Mouse (Mus musculus) CH12.LX (cell line): ENCODE measurements around the gene Htr6. TPM values are rescaled to one million over a fixed set of nuclear protein-coding genes. Genes with fewer than 3 reads are reported as not detected.

ENCODE experiments used
- DNase-seq: peaks from one replicate; pipeline ENCODE4 v3.0.0-alpha.2; 2013; ENCODE audit errors: extremely low read depth
- H3K27ac ChIP-seq: 2 replicates; pipeline ENCODE4 v1.5.1; 2012; ENCODE audit warnings: low read depth, mild to moderate bottlenecking, control low read depth, moderate library complexity; ENCODE audit not compliant: insufficient read depth
- H3K27me3 ChIP-seq: replicated peaks from 2 replicates; pipeline ENCODE3; 2012; ENCODE audit warnings: inconsistent platforms
- H3K36me3 ChIP-seq, 2 experiments: replicated peaks in 1 of 2; 2 replicates each; pipeline versions ENCODE3 to v1.6.1; 2012; ENCODE audit warnings: inconsistent platforms in 1 of 2, low read length in 1 of 2, mild to moderate bottlenecking in 1 of 2, mixed read lengths in 1 of 2, moderate library complexity in 1 of 2; ENCODE audit not compliant: control insufficient read depth in 1 of 2, insufficient read depth in 1 of 2
- H3K4me1 ChIP-seq, 2 experiments: 2 replicates each; pipeline ENCODE4 v1.6.1; 2012; ENCODE audit warnings: inconsistent platforms in 1 of 2, moderate library complexity in 1 of 2; ENCODE audit not compliant: insufficient read depth in 2 of 2, control insufficient read depth in 1 of 2
- H3K4me2 ChIP-seq: 2 replicates; pipeline ENCODE4 v1.6.1; 2012; ENCODE audit warnings: low read depth, mild to moderate bottlenecking, control low read depth; ENCODE audit not compliant: poor library complexity, insufficient read depth, severe bottlenecking
- H3K4me3 ChIP-seq, 3 experiments: fragments of 150-350 bp in 1 of 3; sonication (generic) in 1 of 3; replicated peaks in 1 of 3; 2 replicates each; pipeline versions ENCODE3 to v1.5.1; 2011 to 2012; ENCODE audit warnings: low read depth in 2 of 3, low read length in 2 of 3, mild to moderate bottlenecking in 2 of 3, moderate library complexity in 2 of 3, control low read depth in 1 of 3, improper control_type of control experiment in 1 of 3, inconsistent platforms in 1 of 3, mixed read lengths in 1 of 3; ENCODE audit not compliant: poor library complexity in 1 of 3
- H3K79me2 ChIP-seq: replicated peaks from 2 replicates; pipeline ENCODE4 v1.6.1; 2012; ENCODE audit warnings: mild to moderate bottlenecking, moderate library complexity; ENCODE audit not compliant: control insufficient read depth, poor library complexity, insufficient read depth, severe bottlenecking; ENCODE audit errors: extremely low read depth
- H3K9ac ChIP-seq: 2 replicates; pipeline ENCODE4 v1.6.1; 2012; ENCODE audit warnings: low read depth, mild to moderate bottlenecking, control low read depth, moderate library complexity; ENCODE audit not compliant: insufficient read depth
- H3K9me3 ChIP-seq: replicated peaks from 2 replicates; pipeline ENCODE3; 2012; ENCODE audit warnings: low read length, inconsistent platforms, mixed read lengths
- BHLHE40 ChIP-seq: IDR thresholded peaks from 2 replicates; pipeline ENCODE4 v1.6.1; 2011; ENCODE audit warnings: mild to moderate bottlenecking, low read depth, low read length, improper control_type of control experiment
- CHD1 ChIP-seq: IDR thresholded peaks from 2 replicates; pipeline ENCODE4 v1.6.1; 2012; ENCODE audit warnings: low read depth, low read length, improper control_type of control experiment, inconsistent platforms
- CHD2 ChIP-seq: IDR thresholded peaks from 2 replicates; pipeline ENCODE4 v1.6.1; 2011; ENCODE audit warnings: low read length, improper control_type of control experiment
- CTCF ChIP-seq, 2 experiments: IDR thresholded peaks in 1 of 2; conservative IDR thresholded peaks in 1 of 2; 2 replicates each; pipeline ENCODE4 v1.5.1; 2011 to 2012; ENCODE audit warnings: low read depth in 2 of 2, low read length in 2 of 2, improper control_type of control experiment in 1 of 2, inconsistent platforms in 1 of 2, mild to moderate bottlenecking in 1 of 2, moderate library complexity in 1 of 2
- E2F4 ChIP-seq: IDR thresholded peaks from 2 replicates; pipeline ENCODE4 v1.6.1; 2011; ENCODE audit warnings: low read depth, low read length, improper control_type of control experiment; ENCODE audit not compliant: insufficient replicate concordance
- ELF1 ChIP-seq: IDR thresholded peaks from 2 replicates; pipeline ENCODE4 v1.6.1; 2014; ENCODE audit warnings: low read depth, mild to moderate bottlenecking, inconsistent platforms, low read length, improper control_type of control experiment
- EP300 ChIP-seq: IDR thresholded peaks from 2 replicates; pipeline ENCODE4 v1.6.1; 2011; ENCODE audit warnings: low read length, improper control_type of control experiment
- ETS1 ChIP-seq: conservative IDR thresholded peaks from 2 replicates; pipeline ENCODE4 v1.6.1; 2012; ENCODE audit warnings: low read depth, mild to moderate bottlenecking, inconsistent platforms, low read length, improper control_type of control experiment, moderate library complexity
- GABPA ChIP-seq: IDR thresholded peaks from 2 replicates; pipeline ENCODE4 v1.6.1; 2012; ENCODE audit warnings: low read depth, low read length, improper control_type of control experiment, inconsistent platforms; ENCODE audit not compliant: insufficient replicate concordance
- IRF4 ChIP-seq: IDR thresholded peaks from 2 replicates; pipeline ENCODE4 v1.6.1; 2014; ENCODE audit warnings: low read depth, mild to moderate bottlenecking, inconsistent platforms, low read length, improper control_type of control experiment
- JUN ChIP-seq: IDR thresholded peaks from 2 replicates; pipeline ENCODE4 v1.6.1; 2011; ENCODE audit warnings: low read depth, mild to moderate bottlenecking, low read length, improper control_type of control experiment, moderate library complexity; ENCODE audit not compliant: insufficient read depth
- JUND ChIP-seq: conservative IDR thresholded peaks from 2 replicates; pipeline ENCODE4 v1.6.1; 2011; ENCODE audit warnings: low read depth, low read length, improper control_type of control experiment
- MAFK ChIP-seq: IDR thresholded peaks from 2 replicates; pipeline ENCODE4 v1.6.1; 2011; ENCODE audit warnings: low read length, improper control_type of control experiment; ENCODE audit not compliant: insufficient replicate concordance
- MAX ChIP-seq: IDR thresholded peaks from 2 replicates; pipeline ENCODE4 v1.6.1; 2011; ENCODE audit warnings: low read length, improper control_type of control experiment
- MAZ ChIP-seq: IDR thresholded peaks from 2 replicates; pipeline ENCODE4 v1.6.1; 2012; ENCODE audit warnings: low read depth, mild to moderate bottlenecking, inconsistent platforms, low read length, improper control_type of control experiment, moderate library complexity
- NELFE ChIP-seq: IDR thresholded peaks from 2 replicates; pipeline ENCODE4 v1.6.1; 2011; ENCODE audit warnings: low read depth, low read length, improper control_type of control experiment
- RAD21 ChIP-seq: IDR thresholded peaks from 2 replicates; pipeline ENCODE4 v1.6.1; 2011; ENCODE audit warnings: low read depth, mild to moderate bottlenecking, low read length, improper control_type of control experiment, moderate library complexity
- SIN3A ChIP-seq: IDR thresholded peaks from 2 replicates; pipeline ENCODE4 v1.6.1; 2012; ENCODE audit warnings: low read length, improper control_type of control experiment, inconsistent platforms
- SMC3 ChIP-seq: IDR thresholded peaks from 2 replicates; pipeline ENCODE4 v1.6.1; 2011; ENCODE audit warnings: low read depth, low read length, improper control_type of control experiment
- USF1 ChIP-seq: IDR thresholded peaks from 2 replicates; pipeline ENCODE4 v1.6.1; 2014; ENCODE audit warnings: low read depth, mild to moderate bottlenecking, inconsistent platforms, low read length, improper control_type of control experiment
- USF2 ChIP-seq: conservative IDR thresholded peaks from 2 replicates; pipeline ENCODE4 v1.6.1; 2011; ENCODE audit warnings: low read depth, low read length, improper control_type of control experiment
- ZC3H11A ChIP-seq: IDR thresholded peaks from 2 replicates; pipeline ENCODE4 v1.6.1; 2012; ENCODE audit warnings: low read depth, mild to moderate bottlenecking, inconsistent platforms, low read length, improper control_type of control experiment
- ZKSCAN1 ChIP-seq: IDR thresholded peaks from 2 replicates; pipeline ENCODE4 v1.6.1; 2012; ENCODE audit warnings: low read depth, inconsistent platforms, low read length, improper control_type of control experiment, borderline replicate concordance
- ZNF384 ChIP-seq: IDR thresholded peaks from 2 replicates; pipeline ENCODE4 v1.6.1; 2012; ENCODE audit warnings: low read depth, low read length, improper control_type of control experiment, inconsistent platforms
- dilution Hi-C: fragments of 300-500 bp; cut with MboI; formaldehyde crosslinking; loops from 2 replicates; pipeline ENCODE4 v1.14.3; 2020; ENCODE audit warnings: low sequenced_read_pairs; ENCODE audit not compliant: extremely low pct_unique_long_range_greater_than_20kb, extremely low pct_ligation_motif_present
- in situ Hi-C: fragments of 300-500 bp; cut with MboI; formaldehyde crosslinking; loops from 3 replicates; pipeline ENCODE4 v1.14.3; 2019; ENCODE audit warnings: low sequenced_read_pairs, low pct_ligation_motif_present, low pct_unique_long_range_greater_than_20kb, mixed read lengths
- polyA plus RNA-seq: library from polyadenylated mRNA; unstranded; fragments of >175 nt; gene quantifications from 2 replicates; pipeline ENCODE4 v1.2.1, GENCODE M21; 2012; ENCODE audit warnings: low read depth; ENCODE audit not compliant: insufficient read length
- total RNA-seq, 2 experiments: library from RNA; depleted of rRNA; stranded (reverse); fragments of 300-350 nt in 1 of 2; fragments of >200 nt in 1 of 2; gene quantifications; 2 replicates each; pipeline ENCODE4 v1.2.3; 2012 to 2014

The Htr6 gene
- total and polyA plus RNA-seq, 3 experiments = not detected

DNA sequence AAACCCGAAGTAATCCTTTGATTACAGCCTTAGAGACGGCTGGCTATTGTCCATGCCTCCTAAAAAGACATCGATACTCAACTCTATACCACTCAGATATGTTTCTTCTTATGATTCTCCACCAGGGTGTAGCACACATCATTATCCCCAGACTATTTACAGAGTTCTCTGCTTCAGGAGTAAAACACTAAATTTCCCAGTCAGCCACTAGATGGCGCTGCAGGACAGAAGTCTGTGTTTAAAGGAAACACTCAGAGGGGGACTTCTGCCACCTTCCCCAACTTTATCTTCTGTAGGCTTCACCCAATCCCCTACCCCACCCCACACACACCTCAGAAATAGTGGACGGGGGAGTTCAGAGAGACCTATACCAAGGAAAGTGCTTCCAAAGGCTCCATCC lies 10.7 kb upstream of the Htr6 start:
- Histone ChIP-seq H3K4me2 (no peak overlapping the region), H3K4me3 (no peak overlapping the region), H3K36me3 (peaks cover 0 to 6% of the 10 kb centered on the region in 2 experiments), H3K27ac (no peak overlapping the region), H3K27me3 (no peaks in the 10 kb centered on the region), H3K4me1 (peaks cover 5 to 22% of the 10 kb centered on the region in 2 experiments; a peak in 3 of 4 replicates), H3K9me3 (no peaks in the 10 kb centered on the region), H3K79me2 (no peaks in the 10 kb centered on the region), H3K9ac (no peak overlapping the region)
- TF ChIP-seq RAD21 (peak; percentile 99), CHD2 (no peak), CTCF (conservative IDR thresholded peaks at IDR 0.05 in 1 of 2, IDR thresholded peaks at IDR 0.05 in 1 of 2; ENCODE audit: low read depth in 2 of 2, low read length in 2 of 2) (peak; percentile 78 to 97), BHLHE40 (no peak), JUND (0 out of 2 replicates have a peak, but pooled peaks have one; percentile 15), ZNF384 (no peak), GABPA (no peak), IRF4 (no peak), USF1 (no peak), JUN (no peak), SIN3A (0 out of 2 replicates have a peak, but pooled peaks have one; percentile 40), ZC3H11A (peak; percentile 68), SMC3 (peak; percentile 84), MAZ (no peak), MAX (no peak), EP300 (no peak), CHD1 (no peak), NELFE (no peak)
- in situ Hi-C loops (loop anchor here (5.0 to 10.0 kb wide), 3 partner anchors 46 to 199 kb away; partner anchors contain the start of gene Minos1), dilution Hi-C loops (no loop called here)
- peak; percentile 90 for DNase-seq

DNA sequence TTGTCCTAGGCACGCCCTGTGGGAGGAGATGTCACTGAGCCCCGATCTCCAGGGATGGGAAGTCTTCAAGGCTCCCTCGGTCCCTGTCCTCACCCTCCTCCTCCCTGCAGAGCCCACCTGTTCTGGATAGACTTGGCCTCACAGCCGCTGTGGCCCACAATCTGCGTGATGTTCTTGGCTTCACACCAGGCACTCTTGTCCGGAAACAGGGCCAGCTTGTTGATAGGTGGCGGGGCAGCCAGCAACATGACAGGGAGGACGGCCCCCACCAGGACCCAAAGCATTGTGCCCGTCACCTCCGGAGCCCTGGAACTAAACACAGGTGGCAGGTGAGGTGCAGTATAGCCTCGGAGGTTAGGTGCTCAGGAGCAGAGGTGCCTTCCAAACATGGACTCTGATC lies 10.0 kb upstream of the Htr6 start:
- dilution Hi-C loops = no loop called here
- H3K27ac ChIP-seq = no peak overlapping the region
- TF ChIP-seq USF2 (no peak), ELF1 (no peak), E2F4 (no peak), MAFK (no peak), CTCF (conservative IDR thresholded peaks at IDR 0.05 in 1 of 2, IDR thresholded peaks at IDR 0.05 in 1 of 2; ENCODE audit: low read depth in 2 of 2, low read length in 2 of 2) (no peak), ZKSCAN1 (no peak), ETS1 (no peak), SMC3 (no peak)

More for the DNA sequence above, 10.0 kb upstream of the Htr6 start:
- Histone ChIP-seq H3K4me3 (no peak overlapping the region), H3K27me3 (no peaks in the 10 kb centered on the region), H3K79me2 (no peaks in the 10 kb centered on the region), H3K9me3 (no peaks in the 10 kb centered on the region), H3K4me1 (peaks cover 5 to 18% of the 10 kb centered on the region in 2 experiments; a peak in 3 of 4 replicates), H3K36me3 (peaks cover 0 to 6% of the 10 kb centered on the region in 2 experiments), H3K4me2 (no peak overlapping the region), H3K9ac (no peak overlapping the region)
- DNase-seq = no peak
- in situ Hi-C loops = loop anchor here (5.0 to 10.0 kb wide), 3 partner anchors 47 to 199 kb away; partner anchors contain the start of gene Minos1
